Mouse (Mus musculus) embryonic facial prominence, embryonic 10.5 days (tissue): ENCODE data around the gene Lrrc8b. TPM values are rescaled to one million over a fixed set of nuclear protein-coding genes. Genes with fewer than 3 reads are reported as not detected.
A peak's percentile ranks its signal among the peaks of the same experiment; 100 is the strongest.

Source experiments
- DNase-seq: peaks from one replicate; pipeline ENCODE4 v3.0.0-alpha.2; 2017; ENCODE audit warnings: low spot score
- H3K27ac ChIP-seq: fragments of 300-500 bp; sonication (generic); replicated peaks from 2 replicates; pipeline ENCODE4 v1.5.1; 2016; ENCODE audit warnings: mild to moderate bottlenecking
- H3K27me3 ChIP-seq: fragments of 300-500 bp; sonication (generic); replicated peaks from 2 replicates; pipeline ENCODE4 v1.6.1; 2016; ENCODE audit warnings: low read depth, mild to moderate bottlenecking; ENCODE audit not compliant: poor library complexity, severe bottlenecking
- H3K36me3 ChIP-seq: fragments of 300-500 bp; sonication (generic); replicated peaks from 2 replicates; pipeline ENCODE4 v1.6.1; 2016; ENCODE audit warnings: mild to moderate bottlenecking, moderate library complexity
- H3K4me1 ChIP-seq: fragments of 300-500 bp; sonication (generic); 2 replicates; pipeline ENCODE4 v1.6.1; 2016
- H3K4me3 ChIP-seq: fragments of 300-500 bp; sonication (generic); 2 replicates; pipeline ENCODE4 v1.5.1; 2016; ENCODE audit warnings: mild to moderate bottlenecking, moderate library complexity
- H3K9me3 ChIP-seq: fragments of 300-500 bp; sonication (generic); 2 replicates; pipeline ENCODE4 v1.6.1; 2016; ENCODE audit warnings: mild to moderate bottlenecking
- WGBS: fragments of 180-500 bp; shearing (Covaris S2); methylation state at CpG from one replicate; pipeline ENCODE4 v1.1.7; 2016; 5-methylcytosine and 5-hydroxymethylcytosine counted together
- polyA plus RNA-seq: library from polyadenylated mRNA; unstranded; fragments of >200 nt; fragmentation: Nextera tagmentation; extraction: Ambion mirVana; gene quantifications from 2 replicates; pipeline ENCODE4 v1.2.1, GENCODE M21; 2016

Gene Lrrc8b
- polyA plus RNA-seq, 1 experiment from 2014 or later: 6.4 TPM

GRCm38 (mm10) chr5:105515532-105515931 lies 100.0 kb downstream of the Lrrc8b start:
- Histone ChIP-seq H3K36me3 (no peaks in the 10 kb centered on the region), H3K27me3 (peaks cover 23% of the 10 kb centered on the region), H3K9me3 (no peaks in the 10 kb centered on the region), H3K27ac (no peak overlapping the region), H3K4me1 (peaks cover 49% of the 10 kb centered on the region), H3K4me3 (no peak overlapping the region)
- 64% methylated on average over 6 of the region's 6 CpGs for WGBS
- DNase-seq: no peak

GRCm38 (mm10) chr5:105516290-105516689 lies 100.7 kb downstream of the Lrrc8b start:
- no peak overlapping the region for H3K4me3 ChIP-seq
- no peaks in the 10 kb centered on the region for H3K9me3 ChIP-seq
- no peaks in the 10 kb centered on the region for H3K36me3 ChIP-seq
- no peak for DNase-seq
- peaks cover 31% of the 10 kb centered on the region for H3K27me3 ChIP-seq
- WGBS: 56% methylated on average over 3 of the region's 3 CpGs
- H3K27ac ChIP-seq: no peak overlapping the region
- H3K4me1 ChIP-seq: peaks cover 51% of the 10 kb centered on the region

DNA sequence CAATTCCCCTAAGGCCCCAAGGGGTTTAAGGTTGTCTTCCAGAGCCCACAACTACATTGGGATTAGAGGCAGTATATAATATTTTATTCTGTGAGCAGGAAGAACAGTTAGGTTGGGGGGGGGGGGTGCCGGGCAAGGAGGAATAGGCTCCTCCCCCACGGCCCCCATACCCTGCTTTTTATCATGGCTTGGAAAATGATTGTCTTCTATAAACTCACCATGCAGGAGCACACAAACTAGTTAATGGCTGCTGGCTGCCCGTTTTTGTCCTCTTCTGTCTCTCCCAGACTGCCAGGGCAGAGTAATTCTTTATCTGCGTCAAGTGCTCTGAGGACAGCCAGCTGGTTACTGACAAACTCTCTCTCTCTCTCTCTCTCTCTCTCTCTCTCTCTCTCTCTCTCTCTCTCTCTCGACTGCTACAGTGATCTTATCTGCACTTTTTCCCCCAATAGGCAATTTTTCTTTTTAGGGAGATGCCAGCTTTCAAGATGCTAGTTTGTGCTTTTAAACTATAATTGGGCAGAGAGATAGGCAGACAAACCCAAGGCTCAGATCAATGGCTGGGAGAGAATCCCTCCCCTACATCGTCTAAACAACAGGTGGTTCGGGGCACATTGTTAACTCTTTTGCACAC lies 102.5 kb downstream of the Lrrc8b start:
- no peaks in the 10 kb centered on the region for H3K36me3 ChIP-seq
- peak overlapping the region; percentile 89; the same call in 1 of the 2 replicates for H3K27ac ChIP-seq
- H3K27me3 ChIP-seq: peaks cover 31% of the 10 kb centered on the region
- WGBS: 25% methylated on average over 7 of the region's 7 CpGs
- H3K4me3 ChIP-seq: peak overlapping the region; percentile 84
- no peaks in the 10 kb centered on the region for H3K9me3 ChIP-seq
- no peak for DNase-seq
- peaks cover 51% of the 10 kb centered on the region for H3K4me1 ChIP-seq

DNA sequence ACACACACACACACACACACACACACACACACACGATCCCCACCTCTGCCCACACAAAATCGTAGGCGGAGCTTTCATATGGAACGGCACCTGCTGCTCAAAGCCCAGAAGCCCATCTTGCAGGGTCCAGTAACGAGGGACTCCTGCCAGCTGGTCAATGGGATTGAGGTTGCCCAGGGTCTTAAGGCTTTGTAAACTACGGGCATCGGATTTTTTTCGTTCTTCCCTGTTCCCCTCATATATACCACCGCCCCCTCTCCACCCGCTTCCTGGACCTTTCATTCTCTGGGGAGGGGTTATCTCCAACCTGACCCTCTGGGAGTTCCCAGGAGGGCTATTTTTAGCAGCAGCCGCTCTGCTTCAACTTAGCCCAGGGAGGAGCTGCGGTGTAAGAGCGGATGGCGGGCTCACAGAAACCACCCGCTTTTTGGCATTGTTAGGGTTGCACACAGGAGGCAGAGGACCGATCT lies 103.1 kb downstream of the Lrrc8b start:
- Histone ChIP-seq H3K4me1 (peaks cover 51% of the 10 kb centered on the region), H3K9me3 (no peaks in the 10 kb centered on the region), H3K4me3 (peak overlapping the region; percentile 84), H3K27me3 (peaks cover 31% of the 10 kb centered on the region), H3K27ac (peak overlapping the region; percentile 89), H3K36me3 (no peaks in the 10 kb centered on the region)
- WGBS: 2% methylated on average over 16 of the region's 16 CpGs
- no peak for DNase-seq

GRCm38 (mm10) chr5:105519096-105519975 lies 103.8 kb downstream of the Lrrc8b start, which contains the start of gene Lrrc8c:
Lrrc8c (plus strand) TSS chr5:105519388.
- DNase-seq: peak; percentile 87

DNA sequence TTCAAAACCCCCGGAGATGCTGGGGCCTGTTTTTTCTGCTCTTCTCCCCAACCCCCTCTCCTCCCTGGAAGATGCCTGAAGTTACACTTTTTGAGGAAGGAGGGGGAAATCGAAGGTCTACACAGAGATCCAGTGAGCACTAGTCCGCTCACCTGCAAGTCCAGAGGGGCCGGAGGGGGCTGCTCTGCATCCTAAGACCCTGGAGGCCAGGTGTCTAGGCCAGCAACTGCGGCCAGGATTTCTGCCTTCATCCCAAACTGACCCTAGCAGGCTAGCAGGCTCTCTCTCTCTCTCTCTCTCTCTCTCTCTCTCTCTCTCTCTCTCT lies 104.4 kb downstream of the Lrrc8b start:
- Histone ChIP-seq H3K4me1 (peaks cover 49% of the 10 kb centered on the region), H3K4me3 (peak overlapping the region; percentile 84), H3K27me3 (peaks cover 31% of the 10 kb centered on the region), H3K27ac (peak overlapping the region; percentile 89), H3K36me3 (no peaks in the 10 kb centered on the region; the same call in 1 of the 2 replicates), H3K9me3 (no peaks in the 10 kb centered on the region)
- 3% methylated on average over 5 of the region's 5 CpGs for WGBS
- DNase-seq: no peak

More at GRCm38 (mm10) chr5:105519096-105519975, 103.8 kb downstream of the Lrrc8b start, which contains the start of gene Lrrc8c:
- H3K9me3 ChIP-seq: no peaks in the 10 kb centered on the region
- H3K4me1 ChIP-seq: peaks cover 51% of the 10 kb centered on the region
- peaks cover 31% of the 10 kb centered on the region for H3K27me3 ChIP-seq
- H3K27ac ChIP-seq: peak within 1 kb of the TSS; percentile 89
- H3K4me3 ChIP-seq: peak within 1 kb of the TSS; percentile 84
- under 1% methylated on average over 93 of the region's 93 CpGs for WGBS
- no peaks in the 10 kb centered on the region; the same call in 1 of the 2 replicates for H3K36me3 ChIP-seq

DNA sequence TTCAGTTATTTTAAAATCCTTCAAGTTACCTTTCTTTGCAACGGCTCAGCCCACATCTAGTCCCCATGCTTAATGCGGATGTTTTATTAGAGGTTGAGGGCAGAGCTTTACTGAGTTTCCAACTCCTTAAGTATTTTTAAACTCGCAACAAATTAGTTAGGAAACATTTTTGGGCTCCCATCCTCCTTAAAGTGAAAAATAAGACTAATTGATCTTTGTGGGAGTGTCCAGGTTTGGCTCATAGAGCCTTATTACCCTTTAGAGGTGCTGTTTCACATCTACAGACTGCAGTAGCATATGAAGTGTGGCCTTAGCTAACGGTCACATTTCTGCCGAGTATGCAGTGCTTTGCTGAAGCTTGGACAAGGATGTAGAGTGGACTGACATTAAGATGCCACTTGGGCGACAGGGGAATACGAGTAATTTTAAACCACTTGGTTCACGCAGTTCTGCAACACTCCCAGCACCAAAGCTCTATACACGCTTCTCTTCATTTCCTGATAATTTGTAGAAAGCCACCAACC lies 104.9 kb downstream of the Lrrc8b start:
- no peaks in the 10 kb centered on the region for H3K9me3 ChIP-seq
- 58% methylated on average over 9 of the region's 9 CpGs for WGBS
- H3K36me3 ChIP-seq: no peaks in the 10 kb centered on the region; the same call in 1 of the 2 replicates
- DNase-seq: no peak
- H3K27ac ChIP-seq: peak overlapping the region; percentile 89; the same call in 1 of the 2 replicates
- H3K4me1 ChIP-seq: peaks cover 44% of the 10 kb centered on the region
- H3K4me3 ChIP-seq: peak overlapping the region; percentile 84
- H3K27me3 ChIP-seq: peaks cover 31% of the 10 kb centered on the region

- Histone ChIP-seq H3K27me3 (peaks cover 12% of the 10 kb centered on the region; the same call in 1 of the 2 replicates), H3K9me3 (no peaks in the 10 kb centered on the region), H3K4me1 (peaks cover 21% of the 10 kb centered on the region), H3K27ac (no peak overlapping the region), H3K4me3 (no peak overlapping the region), H3K36me3 (peaks cover 5% of the 10 kb centered on the region; the same call in 1 of the 2 replicates)
- 79% methylated on average over 3 of the region's 3 CpGs for WGBS
- no peak for DNase-seq
Measured at GRCm38 (mm10) chr5:105523452-105523851, 107.9 kb downstream of the Lrrc8b start.

GRCm38 (mm10) chr5:105525004-105525403 lies 109.4 kb downstream of the Lrrc8b start:
- Histone ChIP-seq H3K36me3 (peaks cover 5% of the 10 kb centered on the region; the same call in 1 of the 2 replicates), H3K4me1 (peaks cover 8% of the 10 kb centered on the region), H3K27me3 (peaks cover 11% of the 10 kb centered on the region; the same call in 1 of the 2 replicates), H3K4me3 (no peak overlapping the region), H3K9me3 (no peaks in the 10 kb centered on the region), H3K27ac (no peak overlapping the region)
- WGBS: 91% methylated on average over 12 of the region's 12 CpGs
- DNase-seq: no peak

DNA sequence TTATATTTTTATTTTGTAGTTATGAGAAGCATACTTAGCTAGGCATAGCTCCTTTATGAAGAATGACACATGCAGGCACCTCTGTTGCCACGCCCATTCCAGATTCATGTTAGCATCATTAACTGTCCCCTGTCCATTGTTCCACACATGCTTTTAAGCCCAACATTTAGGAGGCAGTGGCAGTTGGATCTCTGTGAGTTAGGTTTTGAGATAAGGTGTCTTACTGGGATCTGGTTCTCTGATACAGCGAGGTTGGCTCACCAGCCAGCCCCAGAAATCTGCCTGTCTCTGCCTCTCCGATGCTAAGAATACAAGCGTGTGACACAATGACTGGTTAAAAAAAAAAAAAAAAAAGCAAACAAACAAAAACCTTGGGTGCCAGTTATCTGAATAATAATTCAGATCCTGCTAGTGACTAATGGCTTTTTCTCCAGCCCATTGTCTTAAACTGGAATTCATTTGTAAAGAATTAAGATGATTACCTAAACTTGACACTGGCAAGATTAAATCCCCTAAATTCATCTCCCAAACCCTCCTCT lies 110.6 kb downstream of the Lrrc8b start:
- peaks cover 1% of the 10 kb centered on the region; the same call in 1 of the 2 replicates for H3K27me3 ChIP-seq
- no peak for DNase-seq
- no peak overlapping the region for H3K4me3 ChIP-seq
- H3K27ac ChIP-seq: no peak overlapping the region
- no peaks in the 10 kb centered on the region for H3K4me1 ChIP-seq
- no peaks in the 10 kb centered on the region for H3K9me3 ChIP-seq
- H3K36me3 ChIP-seq: peaks cover 5% of the 10 kb centered on the region; the same call in 1 of the 2 replicates
- 92% methylated on average over 4 of the region's 4 CpGs for WGBS

DNA sequence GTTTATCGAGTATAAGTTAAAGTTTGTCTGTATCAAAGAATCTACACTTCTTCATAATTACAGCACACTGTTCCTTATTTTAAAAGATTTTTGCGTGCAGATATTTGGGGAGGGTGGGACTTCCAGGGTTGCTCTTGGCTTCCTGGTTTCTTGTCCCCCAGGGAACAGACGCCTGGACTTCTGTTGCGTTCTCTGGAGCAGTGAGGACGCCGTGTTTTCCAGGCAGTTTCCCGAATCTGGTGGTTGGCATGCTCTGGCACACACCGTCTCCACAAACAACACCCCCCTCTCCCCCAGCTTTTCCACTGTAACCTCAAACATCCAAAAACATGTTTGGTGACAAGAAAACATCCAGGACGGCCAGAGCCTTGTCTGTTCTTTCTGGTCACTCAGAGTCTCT lies 111.2 kb downstream of the Lrrc8b start:
- WGBS: 91% methylated on average over 9 of the region's 9 CpGs
- H3K27ac ChIP-seq: no peak overlapping the region
- no peaks in the 10 kb centered on the region for H3K4me1 ChIP-seq
- H3K27me3 ChIP-seq: no peaks in the 10 kb centered on the region
- peaks cover 5% of the 10 kb centered on the region; the same call in 1 of the 2 replicates for H3K36me3 ChIP-seq
- no peaks in the 10 kb centered on the region for H3K9me3 ChIP-seq
- no peak overlapping the region for H3K4me3 ChIP-seq
- no peak for DNase-seq
